Mouse (Mus musculus) neural tube, embryonic 12.5 days (tissue): Measurements from ENCODE around the gene Flywch1. TPM values are rescaled to one million over a fixed set of nuclear protein-coding genes. Genes with fewer than 3 reads are reported as not detected.

Experiments used
- ATAC-seq: fragments of 200-750 bp; cut with Nextera tagmentation; 2 replicates; pipeline ENCODE4 v1.8.0; 2017; ENCODE audit warnings: low read depth, mild to moderate bottlenecking, moderate TSS enrichment, moderate library complexity; ENCODE audit not compliant: low FRiP score
- H3K27ac ChIP-seq: fragments of 300-500 bp; sonication (generic); 2 replicates; pipeline ENCODE4 v1.5.1; 2016
- H3K27me3 ChIP-seq: fragments of 300-500 bp; sonication (generic); replicated peaks from 2 replicates; pipeline ENCODE4 v1.6.1; 2016; ENCODE audit warnings: mild to moderate bottlenecking
- H3K36me3 ChIP-seq: fragments of 300-500 bp; sonication (generic); 2 replicates; pipeline ENCODE4 v1.6.1; 2016; ENCODE audit warnings: mild to moderate bottlenecking
- H3K4me1 ChIP-seq: fragments of 300-500 bp; sonication (generic); 2 replicates; pipeline ENCODE4 v1.6.1; 2016
- H3K4me2 ChIP-seq: fragments of 300-500 bp; sonication (generic); replicated peaks from 2 replicates; pipeline ENCODE4 v1.6.1; 2016; ENCODE audit warnings: mild to moderate bottlenecking
- H3K4me3 ChIP-seq: fragments of 300-500 bp; sonication (generic); 2 replicates; pipeline ENCODE4 v1.5.1; 2016
- H3K9ac ChIP-seq: fragments of 300-500 bp; sonication (generic); 2 replicates; pipeline ENCODE4 v1.6.1; 2016; ENCODE audit warnings: mild to moderate bottlenecking
- H3K9me3 ChIP-seq: fragments of 300-500 bp; sonication (generic); 2 replicates; pipeline ENCODE4 v1.6.1; 2016; ENCODE audit warnings: mild to moderate bottlenecking
- WGBS: fragments of 180-500 bp; shearing (Covaris S2); methylation state at CpG from one replicate; pipeline ENCODE4 v1.1.7; 2016; 5-methylcytosine and 5-hydroxymethylcytosine counted together
- polyA plus RNA-seq: library from polyadenylated mRNA; unstranded; fragments of >200 nt; fragmentation: Nextera tagmentation; extraction: Ambion mirVana; gene quantifications from 2 replicates; pipeline ENCODE4 v1.2.1, GENCODE M21; 2016

Flywch1 gene
- polyA plus RNA-seq, 1 experiment from 2014 or later: 234 TPM

GRCm38 (mm10) chr17:23748631-23749391 is 22.6 kb downstream of the Flywch1 start:
- Histone ChIP-seq H3K4me1 (peaks cover 16% of the 10 kb centered on the region), H3K4me2 (no peak overlapping the region), H3K27me3 (peaks cover 42% of the 10 kb centered on the region), H3K36me3 (peaks cover 31% of the 10 kb centered on the region), H3K27ac (no peak overlapping the region), H3K9ac (no peak overlapping the region), H3K4me3 (no peak overlapping the region), H3K9me3 (no peaks in the 10 kb centered on the region)
- WGBS: 36% methylated on average over 10 of the region's 10 CpGs
- ATAC-seq: no peak

- no peak for ATAC-seq
- H3K9me3 ChIP-seq: no peaks in the 10 kb centered on the region
- H3K9ac ChIP-seq: no peak overlapping the region
- H3K36me3 ChIP-seq: peaks cover 23% of the 10 kb centered on the region
- no peak overlapping the region for H3K4me2 ChIP-seq
- peaks cover 50% of the 10 kb centered on the region for H3K27me3 ChIP-seq
- H3K4me1 ChIP-seq: peaks cover 16% of the 10 kb centered on the region
- H3K4me3 ChIP-seq: no peak overlapping the region
- WGBS: 41% methylated on average over 6 of the region's 6 CpGs
- no peak overlapping the region for H3K27ac ChIP-seq
Observed at GRCm38 (mm10) chr17:23748026-23748425, 23.4 kb downstream of the Flywch1 start.

DNA sequence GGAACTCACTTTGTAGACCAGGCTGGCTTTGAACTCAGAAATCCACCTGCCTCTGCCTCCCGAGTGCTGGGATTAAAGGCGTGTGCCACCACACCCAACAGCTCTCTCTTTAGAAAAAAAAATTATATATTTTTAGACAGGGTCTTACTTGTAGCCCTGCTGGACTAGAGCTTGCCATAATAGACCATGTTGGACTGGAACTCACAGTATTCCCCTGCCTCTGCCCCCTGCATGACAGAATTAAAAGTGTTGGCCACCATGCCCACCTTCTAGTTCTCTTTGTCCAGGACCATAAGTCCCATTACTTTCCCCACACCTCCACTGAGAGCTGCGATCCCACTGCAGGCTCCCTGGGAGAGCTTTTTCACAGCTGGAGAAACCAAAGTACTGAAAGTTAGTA is 23.9 kb downstream of the Flywch1 start:
- H3K36me3 ChIP-seq: peaks cover 17% of the 10 kb centered on the region
- 83% methylated on average over 3 of the region's 3 CpGs for WGBS
- ATAC-seq: no peak
- peaks cover 19% of the 10 kb centered on the region for H3K4me1 ChIP-seq
- H3K27ac ChIP-seq: no peak overlapping the region
- H3K4me2 ChIP-seq: no peak overlapping the region
- H3K27me3 ChIP-seq: peaks cover 55% of the 10 kb centered on the region
- H3K4me3 ChIP-seq: no peak overlapping the region
- no peak overlapping the region for H3K9ac ChIP-seq
- H3K9me3 ChIP-seq: no peaks in the 10 kb centered on the region

- WGBS: 83% methylated on average over 3 of the region's 3 CpGs
- H3K9me3 ChIP-seq: no peaks in the 10 kb centered on the region
- no peak overlapping the region for H3K9ac ChIP-seq
- no peak overlapping the region for H3K27ac ChIP-seq
- no peak for ATAC-seq
- H3K4me2 ChIP-seq: no peak overlapping the region
- peaks cover 62% of the 10 kb centered on the region for H3K27me3 ChIP-seq
- peaks cover 10% of the 10 kb centered on the region for H3K36me3 ChIP-seq
- H3K4me1 ChIP-seq: peaks cover 22% of the 10 kb centered on the region
- H3K4me3 ChIP-seq: no peak overlapping the region
Observed at GRCm38 (mm10) chr17:23746767-23747166, 24.6 kb downstream of the Flywch1 start.

DNA sequence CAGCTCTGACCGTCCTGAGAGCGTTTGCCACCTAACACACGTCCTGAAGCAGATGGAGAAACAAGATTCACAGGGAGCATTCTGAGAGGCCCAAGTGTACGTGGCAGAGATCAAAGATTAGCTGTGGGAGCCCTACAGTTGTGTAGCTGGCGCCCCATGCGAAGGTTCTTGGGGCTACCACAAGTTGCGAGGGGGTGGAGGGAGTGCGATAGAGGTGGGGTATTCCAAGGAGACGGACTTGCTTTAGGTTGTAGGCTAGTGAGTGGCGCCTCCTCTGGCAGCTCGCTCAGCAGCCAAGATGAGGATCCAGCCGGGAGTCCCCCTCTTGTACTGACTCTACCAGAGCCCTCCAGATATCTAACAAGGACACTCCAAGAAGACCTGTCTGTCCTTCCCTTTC is 25.1 kb downstream of the Flywch1 start:
- Histone ChIP-seq H3K9ac (no peak overlapping the region), H3K36me3 (peaks cover 6% of the 10 kb centered on the region), H3K27ac (no peak overlapping the region), H3K4me2 (peak overlapping the region; percentile 70), H3K9me3 (no peaks in the 10 kb centered on the region), H3K4me3 (no peak overlapping the region), H3K27me3 (peaks cover 67% of the 10 kb centered on the region), H3K4me1 (peaks cover 22% of the 10 kb centered on the region)
- no peak for ATAC-seq
- WGBS: 3% methylated on average over 12 of the region's 12 CpGs

GRCm38 (mm10) chr17:23745301-23746251 is 25.8 kb downstream of the Flywch1 start, which contains the start of gene Kremen2:
TSS of gene Kremen2 (minus strand) at chr17:23745833.
- peaks cover 4% of the 10 kb centered on the region for H3K36me3 ChIP-seq
- H3K4me2 ChIP-seq: peak within 1 kb of the TSS; percentile 70
- H3K9ac ChIP-seq: peak within 1 kb of the TSS; percentile 40
- no peaks in the 10 kb centered on the region for H3K9me3 ChIP-seq
- peaks cover 26% of the 10 kb centered on the region for H3K4me1 ChIP-seq
- peak; percentile 19; the same call in 1 of the 2 replicates for ATAC-seq
- H3K27ac ChIP-seq: no peak within 1 kb of the TSS
- WGBS: under 1% methylated on average over 37 of the region's 45 CpGs
- H3K27me3 ChIP-seq: peaks cover 74% of the 10 kb centered on the region
- H3K4me3 ChIP-seq: peak within 1 kb of the TSS; percentile 32

- H3K27me3 ChIP-seq: peaks cover 75% of the 10 kb centered on the region
- H3K27ac ChIP-seq: no peak overlapping the region
- no peaks in the 10 kb centered on the region for H3K9me3 ChIP-seq
- H3K4me1 ChIP-seq: peaks cover 28% of the 10 kb centered on the region
- H3K36me3 ChIP-seq: no peaks in the 10 kb centered on the region; the same call in 1 of the 2 replicates
- WGBS: 2% methylated on average over 14 of the region's 14 CpGs
- H3K4me3 ChIP-seq: no peak overlapping the region; the same call in 1 of the 2 replicates
- no peak for ATAC-seq
- H3K9ac ChIP-seq: no peak overlapping the region
- H3K4me2 ChIP-seq: peak overlapping the region; percentile 70
Observed at GRCm38 (mm10) chr17:23744651-23745050, 26.8 kb downstream of the Flywch1 start.

DNA sequence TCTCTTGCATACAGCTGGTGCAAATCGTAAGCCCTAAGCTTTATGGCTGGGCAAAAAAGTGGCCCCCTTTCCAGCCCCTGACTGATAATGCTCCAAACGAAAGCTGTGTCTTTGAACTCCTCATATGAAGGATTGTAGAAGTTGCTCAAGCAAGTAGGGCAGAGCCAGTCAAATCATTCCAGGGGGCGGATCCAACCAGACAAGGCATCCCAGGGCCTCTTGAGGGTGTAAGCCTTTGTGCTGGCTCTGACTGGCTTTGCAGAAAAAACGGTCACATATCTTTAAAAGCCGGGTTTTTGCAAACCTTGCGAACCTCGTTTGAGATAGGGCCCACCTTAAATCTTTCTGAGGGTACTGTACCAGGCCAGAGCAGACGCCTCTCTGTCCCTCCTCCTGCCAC is 27.3 kb downstream of the Flywch1 start:
- Histone ChIP-seq H3K9me3 (no peaks in the 10 kb centered on the region), H3K9ac (no peak overlapping the region), H3K4me3 (no peak overlapping the region), H3K4me1 (peaks cover 33% of the 10 kb centered on the region), H3K27me3 (peaks cover 78% of the 10 kb centered on the region), H3K36me3 (no peaks in the 10 kb centered on the region), H3K27ac (no peak overlapping the region), H3K4me2 (no peak overlapping the region)
- no peak for ATAC-seq
- 13% methylated on average over 8 of the region's 8 CpGs for WGBS

DNA sequence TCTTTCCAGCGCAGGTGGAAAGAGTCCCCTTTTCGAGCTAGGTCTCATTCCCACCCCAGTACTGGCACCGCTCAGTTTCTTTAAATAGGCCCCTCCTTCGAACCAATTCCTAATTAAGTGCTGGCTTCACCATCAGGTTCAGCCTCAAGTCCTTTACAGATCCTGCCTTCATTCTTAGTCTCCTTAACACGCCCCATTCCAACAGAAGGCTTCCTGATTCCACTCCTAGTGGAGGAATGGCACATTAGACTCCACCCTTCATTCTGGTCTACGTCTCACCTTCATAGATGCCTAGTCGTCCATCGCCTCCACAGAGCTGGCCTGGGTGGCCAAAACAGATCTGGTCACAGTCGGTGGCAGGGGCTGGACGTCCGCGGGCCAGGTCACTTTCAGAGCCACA is 28.5 kb downstream of the Flywch1 start:
- H3K4me1 ChIP-seq: peaks cover 38% of the 10 kb centered on the region
- H3K9ac ChIP-seq: no peak overlapping the region
- H3K27me3 ChIP-seq: peaks cover 75% of the 10 kb centered on the region
- H3K9me3 ChIP-seq: no peaks in the 10 kb centered on the region
- H3K4me2 ChIP-seq: peak overlapping the region; percentile 52; the same call in 1 of the 2 replicates
- no peak overlapping the region for H3K27ac ChIP-seq
- 68% methylated on average over 12 of the region's 12 CpGs for WGBS
- H3K4me3 ChIP-seq: 0 out of 2 replicates have a peak overlapping the region, but pooled peaks have one; percentile 16
- ATAC-seq: no peak
- H3K36me3 ChIP-seq: no peaks in the 10 kb centered on the region

- peak overlapping the region; percentile 52 for H3K4me2 ChIP-seq
- peaks cover 69% of the 10 kb centered on the region for H3K27me3 ChIP-seq
- no peak for ATAC-seq
- peaks cover 38% of the 10 kb centered on the region for H3K4me1 ChIP-seq
- H3K4me3 ChIP-seq: peak overlapping the region; percentile 16; the same call in 1 of the 2 replicates
- no peak overlapping the region for H3K9ac ChIP-seq
- no peaks in the 10 kb centered on the region for H3K9me3 ChIP-seq
- 8% methylated on average over 44 of the region's 44 CpGs for WGBS
- 0 out of 2 replicates have a peak, but pooled peaks cover 4% of the 10 kb centered on the region for H3K36me3 ChIP-seq
- H3K27ac ChIP-seq: no peak overlapping the region
Observed at GRCm38 (mm10) chr17:23742210-23742793, 29.1 kb downstream of the Flywch1 start.

DNA sequence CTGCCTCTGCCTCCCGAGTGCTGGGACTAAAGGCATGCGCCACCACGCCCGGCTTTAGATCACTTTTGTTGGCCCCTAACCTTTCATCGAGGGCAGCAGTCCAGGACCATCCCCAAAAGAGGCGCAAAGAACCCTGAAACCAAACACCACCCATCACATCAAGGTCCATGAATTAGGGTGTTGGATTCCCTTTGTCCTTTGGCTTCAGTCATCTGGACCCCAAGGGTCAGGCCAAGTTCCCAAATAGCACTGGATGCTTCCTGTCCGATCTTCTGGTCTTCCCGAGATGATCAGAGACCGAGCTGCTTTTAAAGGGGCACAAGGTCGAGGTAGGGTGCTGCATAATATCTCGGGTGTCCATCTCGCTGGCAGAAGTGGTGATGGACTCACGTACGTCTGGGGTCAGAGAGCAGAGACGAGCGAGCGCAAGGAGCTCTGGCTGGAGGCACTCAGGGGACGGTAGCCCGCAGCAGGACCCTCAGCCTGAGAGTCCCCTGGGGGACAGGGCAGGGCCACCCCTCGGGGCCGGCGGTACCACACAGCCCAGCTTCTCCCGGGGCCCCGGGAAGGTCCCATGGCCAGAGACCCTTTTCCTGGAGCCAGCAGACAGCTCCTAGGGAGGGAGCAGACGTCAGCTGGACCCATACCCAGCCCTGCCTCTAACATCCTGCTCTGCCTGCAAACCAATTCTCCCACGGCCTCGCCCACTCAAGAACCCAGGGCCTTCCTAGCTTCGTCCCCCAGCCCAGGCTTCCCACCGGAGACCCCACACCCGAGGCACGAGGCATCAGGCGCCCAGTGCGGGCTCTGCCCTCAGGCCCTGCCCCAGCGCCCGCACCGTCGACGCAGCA is 29.8 kb downstream of the Flywch1 start:
- Histone ChIP-seq H3K27me3 (peaks cover 64% of the 10 kb centered on the region), H3K4me1 (peaks cover 38% of the 10 kb centered on the region), H3K4me2 (peak overlapping the region; percentile 52), H3K9me3 (no peaks in the 10 kb centered on the region), H3K36me3 (peaks cover 10% of the 10 kb centered on the region), H3K27ac (no peak overlapping the region), H3K4me3 (peak overlapping the region; percentile 16; the same call in 1 of the 2 replicates), H3K9ac (no peak overlapping the region)
- no peak for ATAC-seq
- WGBS: 51% methylated on average over 38 of the region's 38 CpGs
